In the genomic region with DNA sequence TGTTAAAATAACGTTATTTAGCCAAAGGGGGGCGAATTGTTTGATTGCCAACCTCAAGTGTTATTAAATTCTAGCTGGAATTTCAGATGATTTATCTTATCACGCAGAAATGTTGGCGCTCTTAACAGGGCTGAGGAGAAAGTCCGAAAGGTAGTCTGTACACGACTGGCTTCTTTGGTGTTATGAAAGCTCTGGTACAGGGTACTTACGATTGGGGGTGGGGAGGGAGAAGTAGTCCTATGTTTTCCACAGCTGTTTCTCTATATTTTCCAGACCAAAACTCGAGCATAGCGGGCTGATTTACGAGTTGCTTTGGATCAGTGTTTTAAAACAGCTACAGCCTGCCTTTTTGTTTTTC, we compare ENCODE assay signal across 8 mouse cellular contexts. TPM values are rescaled to one million over a fixed set of nuclear protein-coding genes. Genes with fewer than 3 reads are reported as not detected.
DNase-seq lines count a peak whose midpoint lies in the region; ATAC-seq lines count a peak whose summit lies in the region.

No protein-coding gene starts in this region.

- H3K9me3 ChIP-seq in heart, embryonic 12.5 days (replicated peaks) = no peaks in the 10 kb centered on the region
- H3K9me3 ChIP-seq in embryonic facial prominence, embryonic 11.5 days (replicated peaks; ENCODE audit: control insufficient read depth, low read length) = no peaks in the 10 kb centered on the region
- H3K9me3 ChIP-seq in intestine, embryonic 15.5 days = no peaks in the 10 kb centered on the region
- H3K9me3 ChIP-seq in midbrain, embryonic 13.5 days = no peaks in the 10 kb centered on the region

- 43% methylated on average over 10 of the region's 10 CpGs for WGBS in heart, embryonic 12.5 days
- 14% methylated on average over 10 of the region's 10 CpGs for WGBS in embryonic facial prominence, embryonic 11.5 days
- WGBS in intestine, embryonic 15.5 days = 22% methylated on average over 10 of the region's 10 CpGs
- WGBS in midbrain, embryonic 13.5 days = 19% methylated on average over 10 of the region's 10 CpGs

- no peaks in the 10 kb centered on the region for H3K36me3 ChIP-seq in heart, embryonic 12.5 days
- H3K36me3 ChIP-seq in embryonic facial prominence, embryonic 11.5 days (replicated peaks; ENCODE audit: control insufficient read depth, insufficient read depth, low read depth, low read length) = no peaks in the 10 kb centered on the region
- H3K36me3 ChIP-seq in intestine, embryonic 15.5 days = no peaks in the 10 kb centered on the region
- H3K36me3 ChIP-seq in midbrain, embryonic 13.5 days = no peaks in the 10 kb centered on the region

- no peak overlapping the region for H3K27ac ChIP-seq in heart, embryonic 12.5 days (ENCODE audit: poor library complexity, severe bottlenecking)
- H3K27ac ChIP-seq in embryonic facial prominence, embryonic 11.5 days (replicated peaks; ENCODE audit: low read depth, low read length) = peak overlapping the region; percentile 95
- peak overlapping the region; percentile 89 for H3K27ac ChIP-seq in intestine, embryonic 15.5 days
- H3K27ac ChIP-seq in midbrain, embryonic 13.5 days = peak overlapping the region; percentile 51; the same call in 1 of the 2 replicates

- no peak overlapping the region for H3K9ac ChIP-seq in heart, embryonic 12.5 days
- H3K9ac ChIP-seq in embryonic facial prominence, embryonic 11.5 days (replicated peaks; ENCODE audit: low read length) = peak overlapping the region; percentile 98
- H3K9ac ChIP-seq in intestine, embryonic 15.5 days = peak overlapping the region; percentile 93; the same call in 1 of the 2 replicates
- H3K9ac ChIP-seq in midbrain, embryonic 13.5 days (replicated peaks) = no peak overlapping the region; the same call in 1 of the 2 replicates

- peaks cover 40% of the 10 kb centered on the region for H3K27me3 ChIP-seq in heart, embryonic 12.5 days (replicated peaks)
- no peaks in the 10 kb centered on the region for H3K27me3 ChIP-seq in embryonic facial prominence, embryonic 11.5 days (ENCODE audit: control insufficient read depth, insufficient read depth, low read length)
- no peaks in the 10 kb centered on the region for H3K27me3 ChIP-seq in intestine, embryonic 15.5 days (replicated peaks)
- H3K27me3 ChIP-seq in midbrain, embryonic 13.5 days = no peaks in the 10 kb centered on the region

- no peak for ATAC-seq in heart, embryonic 12.5 days (ENCODE audit: insufficient number of reproducible peaks, low FRiP score)
- no peak for ATAC-seq in embryonic facial prominence, embryonic 11.5 days (replicated peaks; ENCODE audit: insufficient number of reproducible peaks, low FRiP score, low TSS enrichment, low read depth)
- ATAC-seq in intestine, embryonic 15.5 days = no peak
- no peak for ATAC-seq in midbrain, embryonic 13.5 days

- no peak for DNase-seq in heart, postnatal 10 days
- DNase-seq in embryonic facial prominence, embryonic 11.5 days (ENCODE audit: low spot score) = peak; percentile 62
- DNase-seq in adrenal gland, adult 8-10 months = no peak
- DNase-seq in gastrocnemius, postnatal 25 days = no peak
- DNase-seq in right cerebral cortex, postnatal 25 days = no peak

- no peak overlapping the region for H3K4me3 ChIP-seq in heart, embryonic 12.5 days
- peak overlapping the region; percentile 94 for H3K4me3 ChIP-seq in embryonic facial prominence, embryonic 11.5 days (ENCODE audit: low read depth, low read length)
- H3K4me3 ChIP-seq in intestine, embryonic 15.5 days (replicated peaks) = peak overlapping the region; percentile 77
- peak overlapping the region; percentile 78 for H3K4me3 ChIP-seq in midbrain, embryonic 13.5 days (replicated peaks)

- intact Hi-C loops in heart, postnatal 10 days (cut with DNase I) = no loop called here

- H3K4me1 ChIP-seq in heart, embryonic 12.5 days (replicated peaks) = 0 out of 2 replicates have a peak, but pooled peaks cover 5% of the 10 kb centered on the region
- H3K4me1 ChIP-seq in embryonic facial prominence, embryonic 11.5 days (ENCODE audit: control insufficient read depth, insufficient read depth, low read length) = no peaks in the 10 kb centered on the region; the same call in 1 of the 2 replicates
- 0 out of 2 replicates have a peak, but pooled peaks cover 8% of the 10 kb centered on the region for H3K4me1 ChIP-seq in intestine, embryonic 15.5 days (replicated peaks)
- H3K4me1 ChIP-seq in midbrain, embryonic 13.5 days (replicated peaks) = peaks cover 46% of the 10 kb centered on the region

- H3K4me2 ChIP-seq in heart, embryonic 12.5 days = peak overlapping the region; percentile 10; the same call in 1 of the 2 replicates
- H3K4me2 ChIP-seq in embryonic facial prominence, embryonic 11.5 days (ENCODE audit: low read depth, low read length) = peak overlapping the region; percentile 70
- peak overlapping the region; percentile 70 for H3K4me2 ChIP-seq in intestine, embryonic 15.5 days (replicated peaks)
- peak overlapping the region; percentile 96 for H3K4me2 ChIP-seq in midbrain, embryonic 13.5 days (replicated peaks)

RNA-seq across cellular contexts. Expression of a gene that starts 3.1 kb away (rescaled TPM):
- 1.8 and 2.0 TPM in 2 replicates for polyA plus RNA-seq in heart, embryonic 12.5 days (2016; fragmentation: Nextera tagmentation; extraction: Ambion mirVana)
- 1 to 10 TPM; 3.0 TPM for total RNA-seq in heart, postnatal 10 days (2021)
- 28.6 and 32.9 TPM in 2 replicates for polyA plus RNA-seq in embryonic facial prominence, embryonic 11.5 days (2014; fragmentation: Nextera tagmentation; extraction: Ambion mirVana)
- polyA plus RNA-seq in intestine, embryonic 15.5 days (2015; fragmentation: Nextera tagmentation; extraction: Ambion mirVana) = 13.7 and 14.8 TPM in 2 replicates
- polyA plus RNA-seq in midbrain, embryonic 13.5 days (2015; fragmentation: Nextera tagmentation; extraction: Ambion mirVana) = 3.6 and 4.0 TPM in 2 replicates
- 1 to 10 TPM; 4.5 to 5.9 (median 4.7) TPM for total RNA-seq in adrenal gland, adult 8-10 months (2022)
- 1 to 10 TPM; 3.5 to 5.5 TPM for total RNA-seq in gastrocnemius, postnatal 25 days (2021)

Comparison
In these comparisons a context has a peak if more than half of its experiments do, and no peak if none do; other contexts are left out.
1. H3K4me2 ChIP-seq: peak in every context shown above with its lines; median percentile 96 in midbrain, embryonic 13.5 days; 70 in embryonic facial prominence, embryonic 11.5 days; 70 in intestine, embryonic 15.5 days; 10 in heart, embryonic 12.5 days.
2. H3K9ac ChIP-seq: peak in embryonic facial prominence, embryonic 11.5 days (single experiment) and intestine, embryonic 15.5 days (single experiment); none in heart, embryonic 12.5 days (single experiment) and midbrain, embryonic 13.5 days (single experiment).